Mouse (Mus musculus) hindbrain, postnatal 0 days (tissue): ENCODE measurements around the gene Smap1. TPM values are rescaled to one million over a fixed set of nuclear protein-coding genes. Genes with fewer than 3 reads are reported as not detected.

Source experiments
- ATAC-seq: fragments of 200-750 bp; cut with Nextera tagmentation; 2 replicates; pipeline ENCODE4 v1.8.0; 2017; ENCODE audit warnings: mild to moderate bottlenecking, moderate TSS enrichment, moderate library complexity
- DNase-seq: peaks from one replicate; pipeline ENCODE4 v3.0.0-alpha.2; 2015; ENCODE audit warnings: low spot score
- H3K27ac ChIP-seq: fragments of 300-500 bp; sonication (generic); 2 replicates; pipeline ENCODE4 v1.5.1; 2014; ENCODE audit warnings: mild to moderate bottlenecking
- H3K27me3 ChIP-seq: fragments of 300-500 bp; sonication (generic); 2 replicates; pipeline ENCODE4 v1.6.1; 2014; ENCODE audit warnings: low read length, mixed read lengths; ENCODE audit not compliant: insufficient read depth
- H3K36me3 ChIP-seq: fragments of 300-500 bp; sonication (generic); 2 replicates; pipeline ENCODE4 v1.6.1; 2014; ENCODE audit warnings: low read length, mixed read lengths; ENCODE audit not compliant: insufficient read depth
- H3K4me1 ChIP-seq: fragments of 300-500 bp; sonication (generic); 2 replicates; pipeline ENCODE4 v1.6.1; 2014; ENCODE audit warnings: antibody characterized with exemption, low read length, mixed read lengths; ENCODE audit not compliant: insufficient read depth
- H3K4me2 ChIP-seq: fragments of 300-500 bp; sonication (generic); 2 replicates; pipeline ENCODE4 v1.6.1; 2014; ENCODE audit warnings: low read depth, mild to moderate bottlenecking, low read length, moderate library complexity, mixed read lengths
- H3K4me3 ChIP-seq: fragments of 300-500 bp; sonication (generic); 2 replicates; pipeline ENCODE4 v1.5.1; 2014; ENCODE audit warnings: low read length
- H3K9ac ChIP-seq: fragments of 300-500 bp; sonication (generic); replicated peaks from 2 replicates; pipeline ENCODE4 v1.6.1; 2014; ENCODE audit warnings: mild to moderate bottlenecking, low read length, moderate library complexity, mixed read lengths
- H3K9me3 ChIP-seq: fragments of 300-500 bp; sonication (generic); 2 replicates; pipeline ENCODE4 v1.6.1; 2016; ENCODE audit warnings: low read length, mixed read lengths
- CTCF ChIP-seq: IDR thresholded peaks from 2 replicates; pipeline ENCODE4 v1.5.1; 2016; ENCODE audit warnings: antibody characterized with exemption, control low read depth, low read depth
- WGBS: fragments of 180-500 bp; shearing (Covaris S2); extraction: QIAGEN DNeasy Blood & Tissue Kit; methylation state at CpG from one replicate; pipeline ENCODE4 v1.1.7; 2014; 5-methylcytosine and 5-hydroxymethylcytosine counted together
- polyA plus RNA-seq: library from polyadenylated mRNA; unstranded; fragments of >200 nt; fragmentation: Nextera tagmentation; extraction: Ambion mirVana; gene quantifications from 2 replicates; pipeline ENCODE4 v1.2.1, GENCODE M21; 2015
- total RNA-seq: library from RNA; depleted of rRNA; stranded (reverse); fragments of >200 nt; gene quantifications from 2 replicates; pipeline ENCODE4 v1.2.3, GENCODE M21; 2014

Smap1 gene
- total and polyA plus RNA-seq, 2 experiments from 2014 or later: 74.3 to 148 TPM

- no peak overlapping the region for H3K4me2 ChIP-seq
- no peaks in the 10 kb centered on the region for H3K9me3 ChIP-seq
- no peaks in the 10 kb centered on the region for H3K4me1 ChIP-seq
- H3K9ac ChIP-seq: no peak overlapping the region
- no peaks in the 10 kb centered on the region for H3K27me3 ChIP-seq
- H3K27ac ChIP-seq: no peak overlapping the region
- TF ChIP-seq CTCF: no peak
- WGBS: 89% methylated on average over 6 of the region's 6 CpGs
- ATAC-seq (no peak), DNase-seq (no peak)
- H3K36me3 ChIP-seq: no peaks in the 10 kb centered on the region
- H3K4me3 ChIP-seq: no peak overlapping the region
These were observed 36.0 kb upstream of the Smap1 start for GRCm38 (mm10) chr1:23958101-23958500.

- Histone ChIP-seq H3K27ac (no peak overlapping the region), H3K9me3 (no peaks in the 10 kb centered on the region), H3K4me1 (no peaks in the 10 kb centered on the region), H3K9ac (no peak overlapping the region), H3K4me3 (no peak overlapping the region), H3K4me2 (no peak overlapping the region), H3K36me3 (no peaks in the 10 kb centered on the region), H3K27me3 (no peaks in the 10 kb centered on the region)
- no peak for TF ChIP-seq CTCF
- 91% methylated on average over 4 of the region's 4 CpGs for WGBS
- ATAC-seq (no peak), DNase-seq (no peak)
These were observed 33.4 kb upstream of the Smap1 start for GRCm38 (mm10) chr1:23955539-23955938.

- Histone ChIP-seq H3K4me3 (no peak overlapping the region), H3K4me2 (no peak overlapping the region), H3K4me1 (no peaks in the 10 kb centered on the region), H3K27me3 (no peaks in the 10 kb centered on the region), H3K36me3 (no peaks in the 10 kb centered on the region), H3K9me3 (no peaks in the 10 kb centered on the region), H3K9ac (no peak overlapping the region), H3K27ac (no peak overlapping the region)
- no peak for TF ChIP-seq CTCF
- no peak for ATAC-seq
- DNase-seq: no peak
- WGBS: 72% methylated on average over 13 of the region's 13 CpGs
These were observed 31.8 kb upstream of the Smap1 start for GRCm38 (mm10) chr1:23953921-23954320.

GRCm38 (mm10) chr1:23948778-23949699 is 26.9 kb upstream of the Smap1 start:
- TF ChIP-seq CTCF: no peak
- Histone ChIP-seq H3K27me3 (no peaks in the 10 kb centered on the region), H3K4me1 (no peaks in the 10 kb centered on the region; the same call in 1 of the 2 replicates), H3K27ac (no peak overlapping the region), H3K9ac (no peak overlapping the region), H3K4me2 (0 out of 2 replicates have a peak overlapping the region, but pooled peaks have one; percentile 1), H3K36me3 (no peaks in the 10 kb centered on the region), H3K4me3 (no peak overlapping the region), H3K9me3 (no peaks in the 10 kb centered on the region)
- ATAC-seq (no peak), DNase-seq (no peak)
- 69% methylated on average over 15 of the region's 15 CpGs for WGBS

- WGBS: 39% methylated on average over 7 of the region's 7 CpGs
- H3K36me3 ChIP-seq: no peaks in the 10 kb centered on the region
- no peak for TF ChIP-seq CTCF
- H3K4me1 ChIP-seq: no peaks in the 10 kb centered on the region; the same call in 1 of the 2 replicates
- 0 out of 2 replicates have a peak overlapping the region, but pooled peaks have one; percentile 1 for H3K4me2 ChIP-seq
- H3K9me3 ChIP-seq: no peaks in the 10 kb centered on the region
- H3K4me3 ChIP-seq: no peak overlapping the region
- no peaks in the 10 kb centered on the region for H3K27me3 ChIP-seq
- ATAC-seq (no peak), DNase-seq (peak; percentile 4)
- H3K9ac ChIP-seq: no peak overlapping the region
- H3K27ac ChIP-seq: no peak overlapping the region
These were observed 26.2 kb upstream of the Smap1 start for GRCm38 (mm10) chr1:23948290-23948689.

- no peak for ATAC-seq
These were observed 22.0 kb upstream of the Smap1 start for GRCm38 (mm10) chr1:23944076-23944475.

More at GRCm38 (mm10) chr1:23944076-23944475, 22.0 kb upstream of the Smap1 start:
- H3K4me3 ChIP-seq: no peak overlapping the region
- no peak overlapping the region for H3K9ac ChIP-seq
- DNase-seq: no peak
- WGBS: 81% methylated on average over 1 of the region's 1 CpGs
- H3K27ac ChIP-seq: no peak overlapping the region
- no peaks in the 10 kb centered on the region for H3K36me3 ChIP-seq
- H3K9me3 ChIP-seq: peaks cover 3% of the 10 kb centered on the region; the same call in 1 of the 2 replicates
- no peak for TF ChIP-seq CTCF
- H3K27me3 ChIP-seq: no peaks in the 10 kb centered on the region
- H3K4me1 ChIP-seq: no peaks in the 10 kb centered on the region; the same call in 1 of the 2 replicates
- no peak overlapping the region for H3K4me2 ChIP-seq
